8 mouse cellular contexts compared by ENCODE assay signal in genomic region chr4:34551098-34551809, GRCm38 (mm10). TPM values are rescaled to one million over a fixed set of nuclear protein-coding genes. Genes with fewer than 3 reads are reported as not detected.
DNase-seq lines count a peak whose midpoint lies in the region; ATAC-seq and TF ChIP-seq lines count a peak whose summit lies in the region.

No protein-coding gene starts in this region.

- H3ac ChIP-seq in C2C12 (ENCODE audit: control insufficient read depth, insufficient read length, low read depth) (peak overlapping the region; percentile 82), myocyte (ENCODE audit: control insufficient read depth, insufficient read length) (peak overlapping the region; percentile 90)

- H3K79me2 ChIP-seq in C2C12 (ENCODE audit: control insufficient read depth, insufficient read depth) (peaks cover 56% of the 10 kb centered on the region), myocyte (ENCODE audit: control insufficient read depth, insufficient read depth) (peaks cover 43% of the 10 kb centered on the region)

- peak overlapping the region; percentile 95 for H3K27ac ChIP-seq in intestine, embryonic 15.5 days
- H3K27ac ChIP-seq in liver, embryonic 11.5 days (ENCODE audit: low read depth, low read length), result peak overlapping the region; percentile 87

- H3K4me3 ChIP-seq in C2C12 (ENCODE audit: insufficient read depth, poor library complexity, severe bottlenecking) (peak overlapping the region; percentile 80), myocyte (peak overlapping the region; percentile 54)
- H3K4me3 ChIP-seq in intestine, embryonic 15.5 days (replicated peaks), result peak overlapping the region; percentile 96
- peak overlapping the region; percentile 89 for H3K4me3 ChIP-seq in liver, embryonic 11.5 days (ENCODE audit: low read depth, low read length)

- H3K36me3 ChIP-seq in C2C12 (ENCODE audit: control insufficient read depth, insufficient read depth) (peaks cover 10% of the 10 kb centered on the region), myocyte (ENCODE audit: control insufficient read depth, insufficient read depth) (peaks cover 5% of the 10 kb centered on the region)
- no peaks in the 10 kb centered on the region for H3K36me3 ChIP-seq in intestine, embryonic 15.5 days
- H3K36me3 ChIP-seq in liver, embryonic 11.5 days (ENCODE audit: control insufficient read depth, insufficient read depth, low read length), result peaks cover 5% of the 10 kb centered on the region

- peak overlapping the region; percentile 96 for H3K9ac ChIP-seq in intestine, embryonic 15.5 days
- H3K9ac ChIP-seq in liver, embryonic 11.5 days (ENCODE audit: low read depth, low read length), result peak overlapping the region; percentile 92

- TF ChIP-seq POLR2A in myocyte (IDR thresholded peaks at IDR 0.05; ENCODE audit: insufficient read length, low read depth), result peak; percentile 52

- 0% methylated on average over 46 of the region's 50 CpGs for WGBS in intestine, embryonic 15.5 days
- under 1% methylated on average over 37 of the region's 50 CpGs for WGBS in liver, embryonic 11.5 days

- H3K27me3 ChIP-seq in C2C12 (ENCODE audit: control insufficient read depth, insufficient read depth, insufficient read length) (no peaks in the 10 kb centered on the region), myocyte (ENCODE audit: control insufficient read depth, insufficient read depth, insufficient read length) (no peaks in the 10 kb centered on the region)
- no peaks in the 10 kb centered on the region for H3K27me3 ChIP-seq in intestine, embryonic 15.5 days (replicated peaks)
- no peaks in the 10 kb centered on the region for H3K27me3 ChIP-seq in liver, embryonic 11.5 days (replicated peaks; ENCODE audit: control insufficient read depth, insufficient read depth, low read length)

- TF ChIP-seq CTCF in C2C12 (IDR thresholded peaks at IDR 0.05; ENCODE audit: control insufficient read depth, insufficient read depth, insufficient read length), result no peak

- DNase-seq in adrenal gland, adult 2 months, result peak; percentile 86
- peak; percentile 71 for DNase-seq in embryo, embryonic 11.5 days (ENCODE audit: low read depth, low spot score)
- peak; percentile 25 to 48 for DNase-seq in gastrocnemius, postnatal 4 days (ENCODE audit: low spot score in 2 of 2)
- DNase-seq in liver, embryonic 11.5 days (ENCODE audit: low spot score), result peak; percentile 64
- peak; percentile 65 for DNase-seq in testis, postnatal 10 days (ENCODE audit: low spot score)

- ATAC-seq in intestine, embryonic 15.5 days, result peak; percentile 74
- peak; percentile 65 for ATAC-seq in liver, embryonic 11.5 days (replicated peaks; ENCODE audit: low FRiP score)

- peaks cover 39% of the 10 kb centered on the region for H3K79me3 ChIP-seq in C2C12 (ENCODE audit: low read depth)

- no peaks in the 10 kb centered on the region for H3K9me3 ChIP-seq in intestine, embryonic 15.5 days
- H3K9me3 ChIP-seq in liver, embryonic 11.5 days (ENCODE audit: control insufficient read depth, low read length), result no peaks in the 10 kb centered on the region

- 0 out of 2 replicates have a peak, but pooled peaks cover 7% of the 10 kb centered on the region for H3K4me1 ChIP-seq in intestine, embryonic 15.5 days (replicated peaks)
- H3K4me1 ChIP-seq in liver, embryonic 11.5 days (replicated peaks; ENCODE audit: control insufficient read depth, insufficient read depth, low read length), result peaks cover 6% of the 10 kb centered on the region

- H3K4me2 ChIP-seq in intestine, embryonic 15.5 days (replicated peaks), result peak overlapping the region; percentile 39
- H3K4me2 ChIP-seq in liver, embryonic 11.5 days, result peak overlapping the region; percentile 88
- no peak overlapping the region for H3K4me2 ChIP-seq in myocyte (ENCODE audit: low read depth)

TF ChIP-seq in C2C12, 6 proteins besides CTCF, POLR2A, EP300 and RAD21:
- no peak for TF ChIP-seq CEBPB (IDR thresholded peaks at IDR 0.05; ENCODE audit: low read depth)
- no peak for TF ChIP-seq MYOG (IDR thresholded peaks at IDR 0.05; ENCODE audit: control insufficient read depth, extremely low read depth, insufficient read length)
- no peak for TF ChIP-seq USF1 (IDR thresholded peaks at IDR 0.05; ENCODE audit: low read depth)
- no peak for TF ChIP-seq FOSL1 (IDR thresholded peaks at IDR 0.05; ENCODE audit: insufficient read depth, low read length, poor library complexity, severe bottlenecking)
- TF ChIP-seq MAX (IDR thresholded peaks at IDR 0.05), result no peak
- no peak for TF ChIP-seq MYOD1 (IDR thresholded peaks at IDR 0.05; ENCODE audit: control insufficient read depth, insufficient read length, low read depth)

TF ChIP-seq in myocyte, 11 proteins besides CTCF, POLR2A, EP300 and RAD21:
- no peak for TF ChIP-seq CEBPB (IDR thresholded peaks at IDR 0.05; ENCODE audit: insufficient read depth, poor library complexity, severe bottlenecking)
- TF ChIP-seq MYOG (IDR thresholded peaks at IDR 0.05; ENCODE audit: control insufficient read depth in 1 of 3, insufficient read depth in 1 of 3, insufficient read length in 2 of 3, low read depth in 2 of 3), result peak in 1 of 3 experiments; percentile 1
- TF ChIP-seq POLR2AphosphoS2 (IDR thresholded peaks at IDR 0.05; ENCODE audit: insufficient read length, low read depth), result peak; percentile 55

RNA-seq across cellular contexts. Expression of gene Akirin2, which starts 0.5 kb away (rescaled TPM):
- polyA plus RNA-seq in C2C12 (2012; fragmentation: generic; extraction: Trizol), result 59.6 TPM
- 10 to 100 TPM; 74.8 to 78.0 TPM for total RNA-seq in adrenal gland, adult 2 months (2021)
- polyA plus RNA-seq in adrenal gland, adult 2 months (2012; rRNA removed), result 23.5 and 54.9 TPM in 2 replicates
- 10 to 100 TPM; 81.9 to 92.2 TPM for total RNA-seq in gastrocnemius, postnatal 4 days (2021)
- polyA plus RNA-seq in intestine, embryonic 15.5 days (2015; fragmentation: Nextera tagmentation; extraction: Ambion mirVana), result 43.8 and 51.3 TPM in 2 replicates
- 44.0 and 44.2 TPM in 2 replicates for polyA plus RNA-seq in liver, embryonic 11.5 days (2014; fragmentation: Nextera tagmentation; extraction: Ambion mirVana)
- 97.4 TPM for polyA plus RNA-seq in myocyte (2012; fragmentation: generic; extraction: Trizol)

Comparison
In these comparisons a context has a peak if more than half of its experiments do, and no peak if none do; other contexts are left out.
1. Peak in every context shown above with its lines: DNase-seq, ATAC-seq, H3K4me3 ChIP-seq and H3K27ac ChIP-seq.